Mouse (Mus musculus) stomach, embryonic 16.5 days (tissue): ENCODE data around the gene Olfr727. TPM values are rescaled to one million over a fixed set of nuclear protein-coding genes. Genes with fewer than 3 reads are reported as not detected.

Experiments
- ATAC-seq: fragments of 200-750 bp; cut with Nextera tagmentation; 2 replicates; pipeline ENCODE4 v1.8.0; 2017; ENCODE audit warnings: moderate number of reproducible peaks, moderate TSS enrichment; ENCODE audit not compliant: insufficient read depth, low FRiP score
- H3K27ac ChIP-seq: fragments of 300-500 bp; sonication (generic); 2 replicates; pipeline ENCODE4 v1.5.1; 2014; ENCODE audit warnings: low read length
- H3K27me3 ChIP-seq: fragments of 300-500 bp; sonication (generic); 2 replicates; pipeline ENCODE4 v1.6.1; 2014; ENCODE audit warnings: low read length, control low read depth, mixed read lengths; ENCODE audit not compliant: control insufficient read depth, insufficient read depth
- H3K36me3 ChIP-seq: fragments of 300-500 bp; sonication (generic); 2 replicates; pipeline ENCODE4 v1.6.1; 2014; ENCODE audit warnings: low read length; ENCODE audit not compliant: control insufficient read depth, insufficient read depth
- H3K4me1 ChIP-seq: fragments of 300-500 bp; sonication (generic); 2 replicates; pipeline ENCODE4 v1.6.1; 2014; ENCODE audit warnings: low read length, control low read depth, mixed read lengths; ENCODE audit not compliant: control insufficient read depth, insufficient read depth
- H3K4me2 ChIP-seq: fragments of 300-500 bp; sonication (generic); 2 replicates; pipeline ENCODE4 v1.6.1; 2014; ENCODE audit warnings: low read depth, low read length, mixed read lengths
- H3K4me3 ChIP-seq: fragments of 300-500 bp; sonication (generic); replicated peaks from 2 replicates; pipeline ENCODE4 v1.5.1; 2014; ENCODE audit warnings: mild to moderate bottlenecking, low read length
- H3K9ac ChIP-seq: fragments of 300-500 bp; sonication (generic); 2 replicates; pipeline ENCODE4 v1.6.1; 2014; ENCODE audit warnings: low read length
- H3K9me3 ChIP-seq: fragments of 300-500 bp; sonication (generic); replicated peaks from 2 replicates; pipeline ENCODE4 v1.6.1; 2016; ENCODE audit warnings: low read length, control low read depth; ENCODE audit not compliant: control insufficient read depth
- WGBS: fragments of 180-500 bp; shearing (Covaris S2); extraction: QIAGEN DNeasy Blood & Tissue Kit; methylation state at CpG from one replicate; pipeline ENCODE4 v1.1.7; 2014; 5-methylcytosine and 5-hydroxymethylcytosine counted together
- polyA plus RNA-seq: library from polyadenylated mRNA; unstranded; fragments of >200 nt; fragmentation: Nextera tagmentation; extraction: Ambion mirVana; gene quantifications from 2 replicates; pipeline ENCODE4 v1.2.1, GENCODE M21; 2015

Gene Olfr727
- not detected in 2 replicates for polyA plus RNA-seq

GRCm38 (mm10) chr14:50122886-50123285, at the start of gene Olfr727:
Gene Olfr727 (plus strand): TSS chr14:50123186.
- Histone ChIP-seq H3K9ac (no peak within 1 kb of the TSS), H3K4me1 (no peaks in the 10 kb centered on the region), H3K4me2 (no peak within 1 kb of the TSS), H3K36me3 (no peaks in the 10 kb centered on the region), H3K27me3 (no peaks in the 10 kb centered on the region), H3K27ac (no peak within 1 kb of the TSS), H3K4me3 (no peak within 1 kb of the TSS), H3K9me3 (no peaks in the 10 kb centered on the region)
- ATAC-seq, result no peak
- WGBS, result 78% methylated on average over 1 of the region's 1 CpGs

- Histone ChIP-seq H3K9ac (no peak within 1 kb of the TSS), H3K4me2 (no peak within 1 kb of the TSS), H3K27me3 (no peaks in the 10 kb centered on the region), H3K4me3 (no peak within 1 kb of the TSS), H3K36me3 (no peaks in the 10 kb centered on the region), H3K27ac (no peak within 1 kb of the TSS), H3K9me3 (no peaks in the 10 kb centered on the region), H3K4me1 (no peaks in the 10 kb centered on the region)
- 57% methylated on average over 1 of the region's 1 CpGs for WGBS
- ATAC-seq, result no peak
These were observed 32.1 kb upstream of the Olfr727 start, which contains the start of gene Olfr726 for GRCm38 (mm10) chr14:50090853-50091252. Gene Olfr726 (minus strand): TSS chr14:50090953.

GRCm38 (mm10) chr14:50142580-50142979, 19.6 kb downstream of the Olfr727 start, which contains the start of gene Olfr728:
Gene Olfr728 (minus strand): TSS chr14:50142680.
- Histone ChIP-seq H3K36me3 (no peaks in the 10 kb centered on the region), H3K4me2 (no peak within 1 kb of the TSS), H3K27ac (no peak within 1 kb of the TSS), H3K9me3 (no peaks in the 10 kb centered on the region), H3K27me3 (no peaks in the 10 kb centered on the region), H3K9ac (no peak within 1 kb of the TSS), H3K4me1 (no peaks in the 10 kb centered on the region), H3K4me3 (no peak within 1 kb of the TSS)
- no peak for ATAC-seq
- WGBS, result 83% methylated on average over 5 of the region's 5 CpGs

GRCm38 (mm10) chr14:50152810-50153209, 29.8 kb downstream of the Olfr727 start, which contains the start of gene Olfr729:
Gene Olfr729 (minus strand): TSS chr14:50152910.
- H3K9ac ChIP-seq, result no peak within 1 kb of the TSS
- no peak within 1 kb of the TSS for H3K27ac ChIP-seq
- H3K27me3 ChIP-seq, result no peaks in the 10 kb centered on the region
- no peaks in the 10 kb centered on the region for H3K36me3 ChIP-seq
- no peak within 1 kb of the TSS for H3K4me3 ChIP-seq
- H3K4me2 ChIP-seq, result no peak within 1 kb of the TSS
- H3K4me1 ChIP-seq, result no peaks in the 10 kb centered on the region
- H3K9me3 ChIP-seq, result no peaks in the 10 kb centered on the region
- no peak for ATAC-seq

Other genes starting within 250 kb of the Olfr727 start
- gene Olfr722, start 221.2 kb upstream of the Olfr727 start, polyA plus RNA-seq, result not detected in 2 replicates
- gene Olfr723, start 191.4 kb upstream of the Olfr727 start, polyA plus RNA-seq, result not detected in 2 replicates
- gene Olfr724, start 159.9 kb upstream of the Olfr727 start, polyA plus RNA-seq, result not detected in 2 replicates
- gene Olfr725, start 82.8 kb upstream of the Olfr727 start, polyA plus RNA-seq, result not detected in 2 replicates
- not detected in 2 replicates for gene Olfr726, start 32.2 kb upstream of the Olfr727 start, polyA plus RNA-seq
- not detected in 2 replicates for gene Olfr728, start 19.5 kb downstream of the Olfr727 start, polyA plus RNA-seq
- gene Olfr729, start 29.7 kb downstream of the Olfr727 start, polyA plus RNA-seq, result not detected in 2 replicates
- not detected in 2 replicates for gene Olfr730, start 65.0 kb downstream of the Olfr727 start, polyA plus RNA-seq
- not detected in 2 replicates for gene Olfr731, start 118.7 kb downstream of the Olfr727 start, polyA plus RNA-seq
- not detected in 2 replicates for gene Olfr732, start 161.0 kb downstream of the Olfr727 start, polyA plus RNA-seq
- gene Olfr733, start 178.3 kb downstream of the Olfr727 start, polyA plus RNA-seq, result not detected in 2 replicates
- gene Olfr734, start 203.6 kb downstream of the Olfr727 start, polyA plus RNA-seq, result not detected in 2 replicates
- gene Olfr735, start 225.7 kb downstream of the Olfr727 start, polyA plus RNA-seq, result not detected in 2 replicates
- not detected in 2 replicates for gene Tlr11, start 234.7 kb downstream of the Olfr727 start, polyA plus RNA-seq